Mouse (Mus musculus) heart, embryonic 15.5 days (tissue): ENCODE measurements around the gene Prkar2a. TPM values are rescaled to one million over a fixed set of nuclear protein-coding genes. Genes with fewer than 3 reads are reported as not detected.

Experiments
- ATAC-seq: fragments of 200-750 bp; cut with Nextera tagmentation; replicated peaks from 2 replicates; pipeline ENCODE4 v1.8.0; 2017; ENCODE audit warnings: low read depth, moderate TSS enrichment; ENCODE audit not compliant: insufficient number of reproducible peaks, insufficient read depth, low FRiP score
- H3K27ac ChIP-seq: fragments of 300-500 bp; sonication (generic); 2 replicates; pipeline ENCODE4 v1.5.1; 2015; ENCODE audit warnings: mild to moderate bottlenecking, inconsistent platforms
- H3K27me3 ChIP-seq: fragments of 300-500 bp; sonication (generic); 2 replicates; pipeline ENCODE4 v1.6.1; 2015; ENCODE audit warnings: inconsistent platforms
- H3K36me3 ChIP-seq: fragments of 300-500 bp; sonication (generic); 2 replicates; pipeline ENCODE4 v1.6.1; 2015; ENCODE audit warnings: mild to moderate bottlenecking, inconsistent platforms
- H3K4me1 ChIP-seq: fragments of 300-500 bp; sonication (generic); replicated peaks from 2 replicates; pipeline ENCODE4 v1.6.1; 2015; ENCODE audit warnings: inconsistent platforms
- H3K4me2 ChIP-seq: fragments of 300-500 bp; sonication (generic); 2 replicates; pipeline ENCODE4 v1.6.1; 2015; ENCODE audit warnings: inconsistent platforms, mild to moderate bottlenecking, moderate library complexity
- H3K4me3 ChIP-seq: fragments of 300-500 bp; sonication (generic); 2 replicates; pipeline ENCODE4 v1.5.1; 2015; ENCODE audit warnings: mild to moderate bottlenecking, inconsistent platforms
- H3K9ac ChIP-seq: fragments of 300-500 bp; sonication (generic); 2 replicates; pipeline ENCODE4 v1.6.1; 2015; ENCODE audit warnings: mild to moderate bottlenecking, inconsistent platforms
- H3K9me3 ChIP-seq: fragments of 300-500 bp; sonication (generic); replicated peaks from 2 replicates; pipeline ENCODE4 v1.6.1; 2016; ENCODE audit warnings: inconsistent platforms
- WGBS: fragments of 180-500 bp; shearing (Covaris S2); methylation state at CpG from one replicate; pipeline ENCODE4 v1.1.7; 2015; ENCODE audit warnings: mixed read lengths; 5-methylcytosine and 5-hydroxymethylcytosine counted together
- polyA plus RNA-seq: library from polyadenylated mRNA; unstranded; fragments of >200 nt; fragmentation: Nextera tagmentation; extraction: Ambion mirVana; gene quantifications from 2 replicates; pipeline ENCODE4 v1.2.1, GENCODE M21; 2015

Gene Prkar2a
- polyA plus RNA-seq, 1 experiment from 2014 or later = 25.7 TPM

GRCm38 (mm10) chr9:108783548-108784463 is 94.7 kb downstream of the Prkar2a start, which contains the start of gene Ip6k2:
TSS of gene Ip6k2 (plus strand) at chr9:108783796.
- no peaks in the 10 kb centered on the region for H3K9me3 ChIP-seq
- WGBS = under 1% methylated on average over 56 of the region's 56 CpGs
- H3K4me2 ChIP-seq = peak within 1 kb of the TSS; percentile 73
- peak; percentile 98 for ATAC-seq
- H3K27ac ChIP-seq = peak within 1 kb of the TSS; percentile 88
- H3K36me3 ChIP-seq = 0 out of 2 replicates have a peak, but pooled peaks cover 3% of the 10 kb centered on the region
- peak within 1 kb of the TSS; percentile 98 for H3K4me3 ChIP-seq
- no peaks in the 10 kb centered on the region for H3K27me3 ChIP-seq
- H3K9ac ChIP-seq = peak within 1 kb of the TSS; percentile 95
- H3K4me1 ChIP-seq = peaks cover 46% of the 10 kb centered on the region

GRCm38 (mm10) chr9:108785416-108785815 is 96.3 kb downstream of the Prkar2a start:
- H3K27ac ChIP-seq = no peak overlapping the region
- H3K4me3 ChIP-seq = peak overlapping the region; percentile 98; the same call in 1 of the 2 replicates
- peak overlapping the region; percentile 73 for H3K4me2 ChIP-seq
- H3K36me3 ChIP-seq = 0 out of 2 replicates have a peak, but pooled peaks cover 3% of the 10 kb centered on the region
- H3K4me1 ChIP-seq = peaks cover 58% of the 10 kb centered on the region
- H3K9me3 ChIP-seq = no peaks in the 10 kb centered on the region
- no peak for ATAC-seq
- H3K9ac ChIP-seq = no peak overlapping the region
- H3K27me3 ChIP-seq = no peaks in the 10 kb centered on the region

GRCm38 (mm10) chr9:108786494-108786893 is 97.4 kb downstream of the Prkar2a start:
- no peak overlapping the region for H3K27ac ChIP-seq
- H3K4me3 ChIP-seq = no peak overlapping the region
- H3K36me3 ChIP-seq = 0 out of 2 replicates have a peak, but pooled peaks cover 3% of the 10 kb centered on the region
- H3K27me3 ChIP-seq = no peaks in the 10 kb centered on the region
- 64% methylated on average over 1 of the region's 1 CpGs for WGBS
- no peak overlapping the region for H3K9ac ChIP-seq
- peaks cover 55% of the 10 kb centered on the region for H3K4me1 ChIP-seq
- no peak for ATAC-seq
- peak overlapping the region; percentile 12; the same call in 1 of the 2 replicates for H3K4me2 ChIP-seq
- no peaks in the 10 kb centered on the region for H3K9me3 ChIP-seq

GRCm38 (mm10) chr9:108787080-108787479 is 98.0 kb downstream of the Prkar2a start:
- no peak overlapping the region for H3K4me2 ChIP-seq
- 92% methylated on average over 2 of the region's 2 CpGs for WGBS
- H3K9me3 ChIP-seq = no peaks in the 10 kb centered on the region

GRCm38 (mm10) chr9:108788713-108789112 is 99.6 kb downstream of the Prkar2a start:
- Histone ChIP-seq H3K27me3 (no peaks in the 10 kb centered on the region), H3K9me3 (no peaks in the 10 kb centered on the region), H3K27ac (no peak overlapping the region), H3K9ac (no peak overlapping the region), H3K36me3 (0 out of 2 replicates have a peak, but pooled peaks cover 3% of the 10 kb centered on the region), H3K4me1 (peaks cover 60% of the 10 kb centered on the region), H3K4me2 (no peak overlapping the region), H3K4me3 (no peak overlapping the region)
- ATAC-seq = no peak
- 71% methylated on average over 3 of the region's 3 CpGs for WGBS

More at GRCm38 (mm10) chr9:108787080-108787479, 98.0 kb downstream of the Prkar2a start:
- no peak for ATAC-seq
- Histone ChIP-seq H3K9ac (no peak overlapping the region), H3K27me3 (no peaks in the 10 kb centered on the region), H3K36me3 (0 out of 2 replicates have a peak, but pooled peaks cover 3% of the 10 kb centered on the region), H3K27ac (no peak overlapping the region), H3K4me3 (no peak overlapping the region), H3K4me1 (peaks cover 59% of the 10 kb centered on the region)

- no peaks in the 10 kb centered on the region for H3K9me3 ChIP-seq
- H3K27ac ChIP-seq = no peak overlapping the region
- H3K36me3 ChIP-seq = peaks cover 5% of the 10 kb centered on the region
- no peaks in the 10 kb centered on the region for H3K27me3 ChIP-seq
- H3K4me1 ChIP-seq = peaks cover 67% of the 10 kb centered on the region
- H3K4me3 ChIP-seq = no peak overlapping the region
- H3K9ac ChIP-seq = no peak overlapping the region
- no peak overlapping the region for H3K4me2 ChIP-seq
- WGBS = 60% methylated on average over 1 of the region's 1 CpGs
- no peak for ATAC-seq
Observed at GRCm38 (mm10) chr9:108792307-108792706, 103.2 kb downstream of the Prkar2a start.

GRCm38 (mm10) chr9:108792730-108793129 is 103.6 kb downstream of the Prkar2a start:
- Histone ChIP-seq H3K9ac (no peak overlapping the region), H3K27ac (no peak overlapping the region), H3K36me3 (peaks cover 9% of the 10 kb centered on the region), H3K9me3 (no peaks in the 10 kb centered on the region), H3K4me2 (no peak overlapping the region), H3K27me3 (no peaks in the 10 kb centered on the region), H3K4me1 (peaks cover 70% of the 10 kb centered on the region), H3K4me3 (no peak overlapping the region)
- WGBS = 60% methylated on average over 3 of the region's 3 CpGs
- ATAC-seq = no peak

GRCm38 (mm10) chr9:108795281-108795680 is 106.2 kb downstream of the Prkar2a start:
- 65% methylated on average over 2 of the region's 2 CpGs for WGBS
- ATAC-seq = no peak
- H3K9ac ChIP-seq = no peak overlapping the region
- no peak overlapping the region for H3K4me3 ChIP-seq
- no peaks in the 10 kb centered on the region for H3K9me3 ChIP-seq
- peaks cover 32% of the 10 kb centered on the region for H3K36me3 ChIP-seq
- 0 out of 2 replicates have a peak overlapping the region, but pooled peaks have one; percentile 2 for H3K27ac ChIP-seq
- no peaks in the 10 kb centered on the region for H3K27me3 ChIP-seq
- H3K4me2 ChIP-seq = peak overlapping the region; percentile 20; the same call in 1 of the 2 replicates
- H3K4me1 ChIP-seq = peaks cover 50% of the 10 kb centered on the region

GRCm38 (mm10) chr9:108795762-108796161 is 106.6 kb downstream of the Prkar2a start:
- 35% methylated on average over 11 of the region's 11 CpGs for WGBS
- H3K9ac ChIP-seq = no peak overlapping the region
- H3K4me2 ChIP-seq = peak overlapping the region; percentile 20
- peaks cover 50% of the 10 kb centered on the region for H3K4me1 ChIP-seq
- peak overlapping the region; percentile 62 for H3K27ac ChIP-seq
- peaks cover 34% of the 10 kb centered on the region for H3K36me3 ChIP-seq
- H3K9me3 ChIP-seq = no peaks in the 10 kb centered on the region
- peak; percentile 63 for ATAC-seq
- H3K27me3 ChIP-seq = no peaks in the 10 kb centered on the region
- no peak overlapping the region for H3K4me3 ChIP-seq

GRCm38 (mm10) chr9:108796351-108796981 is 107.4 kb downstream of the Prkar2a start:
- Histone ChIP-seq H3K9ac (no peak overlapping the region), H3K4me1 (peaks cover 50% of the 10 kb centered on the region)

GRCm38 (mm10) chr9:108797477-108797876 is 108.4 kb downstream of the Prkar2a start:
- Histone ChIP-seq H3K27ac (peak overlapping the region; percentile 62), H3K27me3 (no peaks in the 10 kb centered on the region), H3K4me3 (no peak overlapping the region), H3K9ac (no peak overlapping the region), H3K4me2 (no peak overlapping the region), H3K9me3 (no peaks in the 10 kb centered on the region), H3K36me3 (peaks cover 46% of the 10 kb centered on the region), H3K4me1 (peaks cover 42% of the 10 kb centered on the region)
- no peak for ATAC-seq
- 84% methylated on average over 7 of the region's 7 CpGs for WGBS

More at GRCm38 (mm10) chr9:108796351-108796981, 107.4 kb downstream of the Prkar2a start:
- WGBS = 62% methylated on average over 4 of the region's 4 CpGs
- ATAC-seq = no peak
- Histone ChIP-seq H3K27me3 (no peaks in the 10 kb centered on the region), H3K4me3 (no peak overlapping the region), H3K4me2 (peak overlapping the region; percentile 20; the same call in 1 of the 2 replicates), H3K27ac (peak overlapping the region; percentile 62), H3K9me3 (no peaks in the 10 kb centered on the region), H3K36me3 (peaks cover 36% of the 10 kb centered on the region)
